Mouse (Mus musculus) CD4-positive naive resting alpha-beta T cell, adult 57 days (primary cell): ENCODE measurements around the gene Ufd1. TPM values are rescaled to one million over a fixed set of nuclear protein-coding genes. Genes with fewer than 3 reads are reported as not detected.

Experiments used
- total RNA-seq: library from RNA; stranded (reverse); gene quantifications from one replicate; pipeline ENCODE4 v1.2.4, GENCODE M21; 2023

Ufd1 gene
- total RNA-seq = 112 TPM

DNA sequence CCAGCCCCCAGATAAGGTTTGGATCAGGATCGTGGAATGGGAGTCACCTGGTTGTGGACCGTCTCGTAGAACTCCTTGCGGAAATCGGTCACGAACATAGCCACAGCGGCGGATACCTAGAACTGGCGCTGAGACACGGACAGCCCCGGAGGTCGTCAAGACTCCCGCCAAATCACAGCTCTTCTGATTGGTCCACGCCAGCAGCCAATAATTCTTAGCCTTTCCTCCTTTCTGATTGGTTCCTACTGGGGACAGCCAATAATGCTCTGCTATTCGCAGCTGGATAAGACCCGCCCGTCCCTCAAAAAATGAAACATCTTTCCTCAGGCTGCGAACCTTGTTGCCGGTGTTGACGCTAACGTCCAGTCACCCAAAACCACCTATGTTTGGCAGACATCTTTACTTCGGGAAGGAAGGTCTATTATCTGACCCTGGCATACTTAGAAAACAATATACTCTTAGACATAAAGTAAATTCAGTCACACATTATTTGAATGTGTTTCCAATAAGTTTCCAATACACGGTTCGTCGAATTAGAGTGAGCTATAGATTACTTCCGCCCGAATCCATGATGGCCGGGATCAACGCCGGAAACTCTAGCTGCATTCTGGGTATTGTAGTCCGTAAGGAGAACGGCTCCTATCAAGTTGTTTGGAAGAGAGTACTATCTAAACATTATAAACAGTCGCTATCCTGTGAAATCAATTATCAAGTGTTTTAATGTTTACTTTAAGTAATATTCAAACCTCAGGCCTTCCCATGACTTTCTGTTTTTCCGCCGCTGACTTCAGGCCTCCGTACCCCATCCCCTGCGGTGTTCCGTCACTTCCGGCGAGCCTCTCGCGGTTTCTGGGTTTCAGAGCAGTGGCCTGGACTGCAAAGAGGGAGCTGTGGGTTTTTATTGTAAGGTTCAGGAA, at the start of gene Ufd1, which contains the start of gene Cdc45:
Gene Ufd1 (plus strand): TSS at position 312 of the 917 bp plus-strand sequence.
Gene Cdc45 (minus strand): TSS at position 520 of the 917 bp plus-strand sequence.

DNA sequence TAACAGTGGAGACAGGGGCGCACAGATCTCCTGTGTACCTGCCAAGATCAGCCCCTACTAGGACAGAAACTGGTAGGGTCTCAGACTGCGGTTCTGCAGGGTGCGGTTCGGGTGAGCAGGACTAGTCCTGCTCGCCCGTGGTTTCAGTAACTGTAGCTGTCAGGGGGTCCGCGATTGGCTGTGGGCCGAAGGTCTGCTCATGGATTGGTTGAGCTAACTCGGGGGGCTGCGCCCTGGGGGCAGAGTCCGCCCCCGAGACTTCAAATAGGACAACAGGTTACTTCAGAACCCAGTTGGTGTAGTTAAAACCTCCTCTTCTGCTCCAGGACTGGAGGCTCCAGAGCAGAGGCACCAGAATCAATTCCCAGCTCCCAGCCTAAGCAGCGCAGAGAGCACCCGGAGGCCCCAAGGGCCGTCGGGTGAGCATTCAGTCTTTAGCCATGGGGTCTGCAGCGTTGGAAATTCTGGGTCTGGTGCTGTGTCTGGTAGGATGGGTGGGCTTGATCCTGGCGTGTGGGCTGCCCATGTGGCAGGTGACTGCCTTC, 35.0 kb upstream of the Ufd1 start, which contains the start of gene Cldn5:
Gene Cldn5 (plus strand): TSS at position 292 of the 545 bp plus-strand sequence.

DNA sequence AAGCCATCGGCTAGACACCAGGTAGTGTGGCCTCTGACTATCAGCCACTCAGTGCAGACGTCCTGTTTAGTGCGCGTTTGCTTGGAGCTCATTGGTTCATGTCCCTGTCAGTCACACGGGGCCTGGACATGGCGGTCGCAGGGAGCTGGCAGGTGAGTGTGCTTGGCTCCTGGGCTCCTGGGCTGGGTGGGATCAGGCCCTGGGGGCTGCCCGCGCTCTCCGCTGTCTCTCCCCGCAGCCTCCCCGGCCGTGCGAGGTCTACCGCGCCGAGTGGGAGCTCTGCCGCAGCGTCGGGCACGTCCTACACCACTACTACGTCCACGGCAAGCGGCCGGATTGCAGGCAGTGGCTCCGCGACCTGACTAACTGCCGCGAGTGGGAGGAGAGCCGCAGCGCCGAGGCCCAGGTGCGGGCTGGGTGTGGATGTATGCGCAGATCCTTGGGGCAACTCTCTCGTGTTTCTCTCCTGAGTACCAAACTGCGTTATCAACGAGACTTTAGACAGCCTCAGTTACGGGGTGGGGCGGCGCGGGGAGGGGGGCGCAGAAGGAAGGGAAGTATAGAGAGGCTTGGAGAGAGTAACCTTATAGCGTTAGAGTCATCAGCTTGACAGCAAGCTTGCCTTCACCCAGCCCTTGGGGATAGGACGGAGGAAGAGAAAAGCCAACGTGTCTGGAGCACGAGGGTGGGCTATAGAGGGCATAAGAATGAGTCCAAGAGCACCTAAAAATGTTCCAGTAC, 25.1 kb downstream of the Ufd1 start, which contains the start of the genes 2510002D24Rik and Gm28539:
Gene 2510002D24Rik (plus strand): TSS at position 111 of the 741 bp plus-strand sequence.
Gene Gm28539 (plus strand): TSS at position 117 of the 741 bp plus-strand sequence.

DNA sequence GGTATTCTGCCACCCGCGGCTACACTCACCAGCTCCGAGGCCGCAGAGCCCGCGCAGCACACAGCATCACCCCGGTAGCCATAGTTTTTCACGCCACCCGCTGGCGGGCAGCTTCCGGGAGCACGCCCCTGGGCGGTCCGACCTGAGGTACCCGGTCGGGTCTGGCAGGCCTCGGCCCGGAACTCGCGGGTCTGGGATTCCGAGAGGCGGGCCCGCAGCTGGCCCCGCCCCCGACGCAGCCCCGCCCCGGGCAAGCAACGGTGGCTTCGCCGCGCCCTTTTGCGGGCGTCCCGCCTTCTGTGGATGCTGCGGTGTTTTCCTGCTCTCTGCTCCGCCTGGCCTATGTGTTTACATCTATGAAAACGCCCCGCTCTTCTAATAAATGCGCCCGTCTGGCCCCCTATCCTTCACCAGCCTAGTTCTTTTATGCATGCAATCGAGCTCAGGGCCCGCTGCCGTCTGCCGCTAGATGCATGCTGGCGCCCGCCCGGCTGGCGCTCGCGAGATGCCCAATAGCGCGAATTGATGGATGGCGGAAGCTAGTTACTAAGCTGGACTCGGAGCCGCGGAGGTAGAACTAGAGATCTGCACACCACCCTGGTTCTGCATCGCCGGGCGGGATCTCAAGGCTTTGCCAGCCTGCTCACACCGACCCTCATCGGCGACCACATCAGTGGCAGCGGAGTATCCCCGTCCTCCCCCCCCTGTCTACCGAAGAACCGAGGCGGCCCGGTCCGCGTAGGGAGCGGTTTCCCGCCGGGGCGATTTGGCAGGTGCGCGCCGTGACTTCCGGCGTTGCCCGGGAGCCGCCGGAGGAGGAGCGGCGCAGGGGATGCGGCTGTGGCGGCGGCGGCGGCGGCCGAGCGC, 65.1 kb downstream of the Ufd1 start, which contains the start of the genes Mrpl40 and Hira:
Gene Mrpl40 (minus strand): TSS at position 421 of the 867 bp plus-strand sequence.
Gene Hira (plus strand): TSS at position 596 of the 867 bp plus-strand sequence.

Other genes starting within 250 kb of the Ufd1 start
- gene Tbx1, start 221.1 kb upstream of the Ufd1 start, total RNA-seq = not detected
- 0.38 TPM for gene Gp1bb, start 189.4 kb upstream of the Ufd1 start, total RNA-seq
- gene Gm49601, start 185.4 kb upstream of the Ufd1 start, total RNA-seq = not detected
- gene Sept5, start 181.8 kb upstream of the Ufd1 start, total RNA-seq = not detected
- 0.41 TPM for gene Cldn5, start 34.9 kb upstream of the Ufd1 start, total RNA-seq
- 5.3 TPM for gene Cdc45, start 208 bp downstream of the Ufd1 start, total RNA-seq
- 58.7 TPM for gene 2510002D24Rik, start 24.8 kb downstream of the Ufd1 start, total RNA-seq
- 4.7 TPM for gene Gm28539, start 24.8 kb downstream of the Ufd1 start, total RNA-seq
- 46.6 TPM for gene Mrpl40, start 65.1 kb downstream of the Ufd1 start, total RNA-seq
- 81.7 TPM for gene Hira, start 65.3 kb downstream of the Ufd1 start, total RNA-seq